Mouse (Mus musculus) c-Kit-positive CD71-positive TER-119-negative erythroid progenitor cells, embryonic 14.5 days (primary cell): ENCODE data around the gene Tbc1d20.
"Not testable (repeated sequence)": the region's sequence is repeated elsewhere in the genome, so short reads cannot be mapped to it uniquely, and the experiment has no call there.

Experiments
- DNase-seq: peaks from one replicate; pipeline ENCODE4 v3.0.0-alpha.2; 2013; ENCODE audit warnings: low read depth

Tbc1d20 gene

DNA sequence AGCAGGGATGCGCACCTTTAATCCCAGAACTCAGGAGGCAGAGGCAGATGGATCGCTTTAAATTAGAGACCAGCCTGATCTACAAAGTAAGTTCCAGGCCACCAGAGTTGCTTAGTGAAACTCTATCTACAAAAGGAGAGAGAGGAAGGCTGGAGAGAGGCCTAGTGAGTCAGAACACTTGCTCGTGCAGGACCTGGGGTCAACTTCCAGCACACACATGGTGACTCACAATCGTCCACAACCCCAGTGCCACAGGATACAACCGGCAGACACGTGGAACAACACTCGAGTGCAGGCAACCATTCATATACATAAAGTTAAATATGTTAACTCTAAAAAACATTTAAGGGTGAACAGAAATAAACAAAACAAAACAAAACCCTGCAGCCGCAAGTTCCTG, 33.0 kb downstream of the Tbc1d20 start:
- DNase-seq, result no peak

- no peak for DNase-seq
Measured at GRCm38 (mm10) chr2:152327980-152328379, 34.4 kb downstream of the Tbc1d20 start.

DNA sequence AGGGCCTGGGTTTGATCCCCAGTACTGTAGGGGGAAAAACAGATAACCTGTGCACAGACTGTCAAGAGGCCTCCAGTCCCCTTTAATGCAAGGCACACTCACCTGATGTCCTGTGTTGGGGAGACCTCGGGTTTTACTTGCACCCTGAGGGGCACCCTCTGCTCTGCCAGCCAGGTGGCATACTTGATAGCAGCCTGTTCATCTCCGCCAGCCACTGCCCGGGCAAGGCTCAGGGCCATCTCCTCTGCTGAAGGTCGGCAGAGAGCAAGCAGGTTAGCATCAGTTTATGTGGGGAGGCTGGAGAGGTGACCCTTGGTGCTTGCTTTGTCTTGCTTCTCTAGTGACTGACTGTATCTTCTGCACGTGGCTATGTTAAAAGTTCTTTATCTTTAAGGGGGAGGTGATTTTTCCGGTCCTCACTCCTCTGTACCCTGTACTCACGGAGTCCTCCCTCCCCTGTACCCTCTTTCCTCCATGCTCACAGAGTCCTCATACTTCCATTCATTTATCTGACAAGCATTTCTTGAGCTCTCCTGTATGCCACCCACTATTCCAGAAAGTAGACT, 37.3 kb downstream of the Tbc1d20 start:
- DNase-seq, result no peak

DNA sequence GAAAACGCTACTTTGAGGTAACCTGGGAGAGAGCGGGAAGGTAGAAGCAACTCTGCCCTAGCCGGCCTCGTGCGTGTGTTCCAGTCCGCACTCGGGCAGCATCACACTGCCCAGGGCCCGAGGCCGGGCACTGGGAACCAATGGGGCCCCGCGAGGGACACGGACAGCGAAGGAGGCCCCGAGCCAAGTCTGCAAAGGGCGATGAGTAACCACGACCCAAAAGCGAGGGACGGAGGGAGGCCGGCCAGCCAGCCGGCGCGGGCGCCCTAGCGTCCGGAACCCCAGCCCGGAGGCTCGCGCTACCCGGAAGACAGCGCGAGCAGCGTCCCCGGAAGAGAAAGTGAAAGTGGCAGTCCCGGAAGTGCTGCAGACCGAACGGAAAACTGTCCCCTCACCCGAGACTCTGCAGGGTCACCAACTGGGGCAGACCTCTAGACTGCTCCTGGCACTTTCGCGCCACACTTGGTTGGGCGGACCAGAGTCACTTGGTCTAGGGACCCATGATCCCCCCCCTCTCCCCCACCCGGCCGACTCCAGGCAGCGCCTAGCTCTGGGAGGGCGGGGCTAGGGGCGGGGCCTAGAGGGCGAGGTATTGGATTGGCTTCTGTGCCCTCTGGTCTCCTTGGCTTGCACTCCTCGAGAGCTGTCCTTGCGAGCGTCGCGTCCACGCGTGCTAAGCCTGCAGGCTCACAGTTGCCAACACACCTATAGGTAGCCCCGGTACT, 38.6 kb downstream of the Tbc1d20 start, which contains the start of gene Rbck1:
TSS of gene Rbck1 (minus strand) at position 553 of the 725 bp plus-strand sequence.
- DNase-seq, result peak; percentile 88

- DNase-seq, result no peak
Measured at GRCm38 (mm10) chr2:152333345-152334006, 39.8 kb downstream of the Tbc1d20 start.

- DNase-seq, result no peak
Measured at GRCm38 (mm10) chr2:152335289-152335820, 41.7 kb downstream of the Tbc1d20 start.

- DNase-seq, result no peak
Measured at GRCm38 (mm10) chr2:152336856-152337255, 43.2 kb downstream of the Tbc1d20 start.

- DNase-seq, result no peak
Measured at GRCm38 (mm10) chr2:152337591-152338212, 44.1 kb downstream of the Tbc1d20 start.

DNA sequence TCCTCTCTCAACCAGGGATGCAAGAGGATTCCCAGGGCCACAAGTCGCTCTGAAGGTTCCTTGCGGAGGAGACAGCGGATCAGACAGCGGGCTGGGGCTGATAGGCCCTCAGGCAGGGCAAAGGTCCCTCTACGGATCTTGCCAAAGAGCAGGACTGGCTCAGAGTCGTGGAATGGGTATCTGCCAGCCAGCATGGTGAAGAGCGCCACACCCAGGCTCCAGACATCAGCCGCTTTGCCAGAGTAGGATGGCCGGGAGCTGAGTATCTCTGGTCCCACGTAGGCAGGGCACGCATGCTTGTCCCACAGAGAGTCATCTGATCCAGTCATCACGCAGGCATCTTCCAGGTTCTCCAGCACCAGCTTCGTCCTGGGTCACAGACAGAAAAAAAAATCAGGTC, 44.7 kb downstream of the Tbc1d20 start:
- DNase-seq, result no peak

DNA sequence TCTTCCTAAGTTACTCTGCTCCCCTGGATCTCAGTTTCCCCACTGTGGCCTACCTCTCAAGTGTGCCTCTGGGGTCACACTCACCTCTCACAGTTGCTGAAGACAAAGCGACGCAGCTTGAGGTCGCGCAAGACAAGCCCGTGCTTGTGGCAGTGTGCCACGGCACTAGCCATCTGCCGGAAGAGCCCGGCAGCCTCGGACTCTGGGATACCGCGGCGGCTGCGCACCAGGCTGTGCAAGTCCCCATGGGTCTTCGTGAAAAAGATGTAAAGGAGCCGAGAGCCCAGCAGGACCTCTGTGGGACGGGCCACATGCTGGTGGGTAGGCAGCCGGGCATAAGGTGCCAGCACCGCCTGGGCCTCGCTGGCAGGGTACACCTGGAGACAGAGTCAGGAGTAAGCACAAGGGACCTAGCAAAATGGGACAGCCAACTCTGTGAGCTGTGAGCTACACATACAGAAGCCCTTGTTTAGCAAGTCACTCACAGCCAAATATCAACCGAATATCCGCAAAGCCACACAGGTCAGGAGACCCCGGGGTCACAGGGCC, 46.1 kb downstream of the Tbc1d20 start:
- DNase-seq, result no peak

DNA sequence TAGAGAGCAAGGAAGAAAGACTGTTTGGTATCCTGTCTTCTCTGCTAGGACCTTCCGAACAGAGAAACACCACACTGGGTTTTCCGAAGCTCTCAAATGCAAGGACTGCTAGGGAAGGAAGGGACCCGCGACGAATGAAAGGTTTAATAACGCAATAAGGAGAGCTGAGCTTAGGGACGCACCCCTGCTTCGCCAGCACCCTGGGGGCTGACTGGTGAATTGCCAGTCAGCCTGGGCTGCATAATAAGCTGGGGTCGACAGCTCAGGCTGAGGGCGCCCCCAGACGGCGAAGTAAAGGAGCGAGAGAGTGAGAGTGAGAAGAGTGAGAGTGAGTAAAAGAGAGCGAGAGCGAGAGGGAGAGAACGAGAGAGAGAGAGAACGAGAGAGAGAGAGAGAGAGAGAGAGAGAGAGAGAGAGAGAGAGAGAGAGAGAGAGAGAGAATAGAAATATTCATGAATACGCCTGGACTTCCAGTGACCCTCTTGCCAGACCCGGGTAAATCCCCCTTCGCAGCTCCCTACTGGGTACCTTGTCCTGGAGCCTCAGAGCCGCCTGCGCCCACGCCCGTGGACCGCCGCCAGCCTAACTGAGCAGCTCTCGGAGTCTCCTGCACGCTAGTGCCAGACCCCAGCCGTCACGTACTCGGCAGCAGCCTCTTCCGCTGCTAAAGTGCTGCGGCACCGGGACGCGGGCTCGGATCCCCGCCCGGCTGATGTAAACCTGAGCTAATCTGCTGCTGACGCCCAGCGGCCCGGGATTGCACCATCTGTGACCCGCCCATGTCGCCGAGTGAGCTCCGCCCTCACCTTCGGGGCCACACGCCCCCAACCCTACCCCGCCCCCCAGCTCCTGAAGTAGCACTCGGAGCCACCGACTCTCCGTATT, 49.9 kb downstream of the Tbc1d20 start, which contains the start of gene Trib3:
TSS of gene Trib3 (minus strand) at position 704 of the 885 bp plus-strand sequence.
- DNase-seq, result peak; percentile 81

- DNase-seq, result no peak
Measured at GRCm38 (mm10) chr2:152344361-152344760, 50.7 kb downstream of the Tbc1d20 start.

DNA sequence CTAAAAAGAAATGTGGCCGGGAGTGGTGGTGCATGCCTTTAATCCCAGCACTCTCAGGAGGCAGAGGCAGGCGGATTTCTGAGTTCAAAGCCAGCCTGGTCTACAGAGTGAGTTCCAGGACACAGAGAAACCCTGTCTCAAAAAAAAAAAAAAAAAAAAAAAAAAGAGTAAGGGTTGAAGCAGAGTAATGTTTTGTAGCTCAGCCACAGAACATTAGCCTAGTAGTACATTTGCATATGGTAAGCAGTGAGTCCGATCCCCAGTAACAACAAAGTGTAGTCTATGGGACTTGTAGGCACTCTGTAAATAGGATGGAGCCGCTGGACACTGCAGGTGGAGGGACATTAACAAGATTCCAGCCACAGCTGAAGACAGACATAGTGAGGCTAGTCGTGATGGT, 51.3 kb downstream of the Tbc1d20 start:
- no peak for DNase-seq

GRCm38 (mm10) chr2:152345393-152345792, 51.8 kb downstream of the Tbc1d20 start:
- no peak for DNase-seq

DNA sequence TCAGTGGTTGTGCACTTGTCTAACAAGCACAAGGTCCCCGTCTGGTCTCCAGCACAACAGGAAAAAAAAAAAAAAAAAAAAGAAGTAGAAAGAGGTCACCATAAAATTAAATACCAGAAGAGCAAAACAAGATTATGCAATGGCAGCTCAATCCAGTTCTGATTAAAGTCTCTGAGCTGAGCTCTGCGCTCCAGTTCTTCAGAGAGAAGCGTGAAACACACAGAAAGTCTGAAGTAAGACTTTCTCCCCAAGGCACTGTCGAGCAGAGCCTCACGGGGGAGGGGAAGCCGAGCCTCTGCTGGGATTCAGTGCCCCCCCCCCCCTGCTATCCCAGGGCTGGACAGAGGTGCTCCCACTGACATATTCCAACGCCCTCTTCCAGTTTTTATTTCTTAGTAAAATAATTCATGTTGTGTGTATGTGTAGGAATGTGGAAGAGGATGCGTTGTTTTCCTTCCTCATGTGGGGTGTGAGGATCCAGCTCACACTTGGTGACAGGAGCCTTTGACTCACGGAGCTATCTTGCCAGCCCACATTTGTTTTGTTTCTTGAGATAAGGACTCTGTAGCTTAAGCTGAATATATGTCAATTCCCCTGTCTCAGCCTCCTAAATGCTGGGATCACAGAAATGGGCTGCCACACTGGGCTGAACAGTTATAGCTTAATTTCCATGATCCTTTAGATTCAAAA, 53.3 kb downstream of the Tbc1d20 start:
- peak; percentile 97 for DNase-seq

- DNase-seq, result no peak
Measured at GRCm38 (mm10) chr2:152347722-152348121, 54.1 kb downstream of the Tbc1d20 start.

GRCm38 (mm10) chr2:152349205-152349604, 55.6 kb downstream of the Tbc1d20 start:
- DNase-seq, result no peak

DNA sequence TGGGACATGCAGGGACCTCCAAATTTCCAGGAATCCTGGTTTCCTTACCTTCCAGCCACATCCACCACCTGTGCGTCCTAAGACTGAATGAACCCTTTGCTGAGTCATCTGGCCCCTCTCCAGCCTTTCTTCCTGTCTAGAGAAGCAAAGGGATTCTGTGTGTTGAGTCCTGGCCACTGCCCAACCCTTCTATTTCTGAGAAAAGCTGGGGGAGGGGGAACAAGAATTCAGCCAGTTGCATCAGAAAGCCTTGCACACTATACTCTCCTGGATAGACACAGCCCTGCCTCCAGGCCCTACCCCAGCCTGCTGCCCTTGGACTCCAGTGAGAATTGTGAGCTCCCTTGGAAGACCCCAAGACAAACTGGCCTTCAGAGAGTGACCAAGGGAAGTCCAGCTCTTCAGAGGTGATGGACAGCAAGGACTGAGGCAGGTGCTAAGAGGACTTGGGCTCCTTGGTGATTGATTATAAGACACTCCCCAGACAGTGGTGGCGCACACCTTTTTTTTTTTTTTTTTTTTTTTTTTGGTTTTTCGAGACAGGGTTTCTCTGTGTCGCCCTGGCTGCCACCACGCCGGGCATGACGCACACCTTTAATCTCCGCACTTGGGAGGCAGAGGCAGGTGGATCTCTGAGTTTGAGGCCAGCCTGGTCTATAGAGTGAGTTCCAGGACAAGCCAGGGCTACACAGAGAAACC, 56.4 kb downstream of the Tbc1d20 start:
- peak; percentile 46 for DNase-seq

GRCm38 (mm10) chr2:152357254-152357653, 63.6 kb downstream of the Tbc1d20 start:
- DNase-seq, result no peak

DNA sequence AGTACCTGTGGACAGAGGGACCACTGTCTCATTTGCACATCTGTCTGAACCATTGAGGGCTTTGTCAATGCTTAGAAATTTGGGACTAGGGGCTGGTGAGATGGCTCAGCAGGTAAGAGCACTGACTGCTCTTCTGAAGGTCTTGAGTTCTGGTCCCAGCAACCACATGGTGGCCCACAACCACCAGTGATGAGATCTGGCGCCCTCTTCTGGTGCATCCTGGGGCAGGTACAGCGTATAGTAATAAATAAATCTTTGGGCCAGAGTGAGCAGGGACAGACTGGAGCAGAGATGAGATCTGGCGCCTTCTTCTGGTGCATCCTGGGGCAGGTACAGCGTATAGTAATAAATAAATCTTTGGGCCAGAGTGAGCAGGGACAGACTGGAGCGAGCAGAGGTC, 65.3 kb downstream of the Tbc1d20 start:
- not testable (repeated sequence) for DNase-seq
